Mouse (Mus musculus) left cerebral cortex, adult 8-10 months (tissue): ENCODE results near the gene Pram1. TPM values are rescaled to one million over a fixed set of nuclear protein-coding genes. Genes with fewer than 3 reads are reported as not detected.

ENCODE experiments used
- DNase-seq, 2 experiments: peaks; one replicate each; pipeline ENCODE4 v3.0.0; 2022; ENCODE audit warnings: low spot score in 2 of 2
- total RNA-seq, 4 experiments: library from RNA; stranded (reverse); gene quantifications; 2 replicates each; pipeline ENCODE4 v1.2.4; 2022

The Pram1 gene
- total RNA-seq, 4 experiments from 2014 or later, result 0.37 TPM; not detected in 3

DNA sequence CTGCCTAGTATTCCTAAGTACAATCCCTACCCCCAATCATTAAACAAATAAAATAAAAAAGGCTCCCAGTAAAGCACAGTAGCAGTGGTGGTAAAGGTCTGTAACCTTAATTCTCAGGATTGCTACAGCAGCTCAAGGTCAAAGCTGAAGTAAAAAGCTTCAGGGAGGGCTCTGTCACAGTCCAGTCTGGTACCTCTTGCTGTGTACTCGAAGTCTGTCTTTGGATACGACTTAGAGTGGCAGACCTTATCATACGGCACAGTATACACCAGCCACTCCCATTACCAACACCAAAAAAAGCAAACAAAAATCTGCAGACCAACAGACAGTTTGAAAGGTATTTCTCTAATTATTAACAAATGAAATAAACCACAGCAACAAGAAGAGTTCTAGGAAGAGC lies 29.0 kb downstream of the Pram1 start:
- no peak for DNase-seq

DNA sequence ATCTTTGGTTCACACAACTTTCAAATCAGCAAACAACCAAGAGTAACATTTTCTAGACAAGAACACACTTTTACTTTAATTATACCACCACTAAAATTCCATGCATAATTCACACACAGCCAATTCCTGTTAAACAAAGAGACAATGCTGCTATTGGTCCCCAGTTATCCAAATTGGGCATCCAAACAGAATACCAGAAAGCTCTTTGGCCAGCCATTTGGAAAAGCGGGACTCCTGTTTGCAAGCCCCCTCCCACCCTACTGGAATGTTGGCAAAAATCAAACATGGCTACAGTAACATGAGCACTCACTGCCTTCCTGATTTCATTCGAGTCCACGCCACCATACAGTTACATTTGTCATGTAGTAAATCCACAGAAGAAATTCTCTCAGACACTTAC lies 31.8 kb downstream of the Pram1 start:
- DNase-seq, result no peak

DNA sequence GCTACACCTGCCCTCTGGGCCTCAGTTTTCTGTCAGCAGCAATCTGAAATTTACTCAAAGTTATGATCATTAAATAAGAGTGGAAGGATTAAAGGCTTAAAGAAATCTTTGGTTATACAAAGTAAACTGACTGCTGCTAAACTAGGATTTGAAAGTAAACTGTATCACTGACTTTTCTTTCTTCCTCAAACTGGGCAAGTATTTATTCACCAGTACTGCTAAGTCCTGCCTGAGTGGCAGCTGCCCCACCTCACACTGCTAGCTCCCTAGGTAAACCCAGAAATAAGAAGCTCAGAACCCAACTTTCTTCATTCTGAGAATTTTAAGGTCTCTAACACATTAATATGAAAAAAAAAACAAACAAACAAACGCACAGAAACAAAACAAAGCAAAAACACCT lies 36.0 kb downstream of the Pram1 start:
- no peak for DNase-seq

DNA sequence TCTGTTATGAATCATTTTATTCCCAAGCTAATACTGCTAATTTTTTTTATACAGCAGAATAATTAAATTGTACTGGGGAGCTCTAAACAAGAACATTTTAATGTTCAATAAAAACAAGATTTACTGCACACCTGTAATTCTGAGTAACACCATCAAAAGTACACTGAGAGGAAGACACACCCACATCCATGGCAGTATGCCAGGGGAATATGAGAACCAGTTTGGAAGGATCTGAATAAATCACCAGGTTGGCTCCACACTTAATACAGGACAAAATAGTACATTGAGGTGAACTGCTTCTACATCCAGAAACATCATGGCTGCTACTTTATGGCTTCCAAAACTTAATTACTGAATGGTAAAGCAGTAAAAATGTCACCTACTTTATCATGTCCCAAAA lies 37.6 kb downstream of the Pram1 start:
- no peak for DNase-seq

DNA sequence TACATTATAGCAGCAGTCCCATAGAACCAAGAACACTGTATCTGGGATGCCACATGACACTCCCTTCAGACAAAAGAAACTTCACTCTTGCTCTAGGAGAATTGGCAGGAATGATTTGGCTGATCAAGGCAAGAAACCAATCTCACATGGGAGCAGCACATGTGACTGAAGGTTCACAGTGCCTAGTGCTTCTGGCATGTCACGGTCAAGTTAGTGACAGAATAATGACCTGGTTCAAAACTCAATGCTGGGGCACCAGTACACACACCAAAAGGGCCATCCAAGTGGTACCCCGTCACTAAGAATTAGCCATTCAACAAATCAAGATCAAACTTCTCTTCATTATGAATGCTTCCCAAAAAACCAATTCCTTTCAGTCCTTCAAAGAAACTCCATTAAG lies 38.2 kb downstream of the Pram1 start:
- DNase-seq, result no peak

DNA sequence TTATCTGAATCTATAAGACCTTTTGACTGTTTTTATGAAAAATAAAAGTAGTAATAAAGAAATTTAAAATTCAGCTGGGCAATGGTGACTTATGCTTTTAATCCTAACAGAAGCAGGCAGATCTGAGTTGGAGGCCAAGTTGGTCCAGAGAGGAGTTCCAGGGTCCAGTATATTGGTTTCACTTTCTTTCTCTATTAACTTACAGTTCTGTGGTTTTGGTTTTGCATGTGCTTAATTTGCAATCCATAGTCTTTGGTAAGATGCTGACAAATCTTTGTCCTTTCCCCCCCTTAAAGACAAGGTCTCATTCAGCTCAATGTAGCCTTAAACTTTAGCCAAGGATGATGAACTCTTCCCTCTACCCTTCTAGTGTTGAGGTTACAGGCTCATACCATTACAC lies 40.9 kb downstream of the Pram1 start:
- DNase-seq, result no peak

DNA sequence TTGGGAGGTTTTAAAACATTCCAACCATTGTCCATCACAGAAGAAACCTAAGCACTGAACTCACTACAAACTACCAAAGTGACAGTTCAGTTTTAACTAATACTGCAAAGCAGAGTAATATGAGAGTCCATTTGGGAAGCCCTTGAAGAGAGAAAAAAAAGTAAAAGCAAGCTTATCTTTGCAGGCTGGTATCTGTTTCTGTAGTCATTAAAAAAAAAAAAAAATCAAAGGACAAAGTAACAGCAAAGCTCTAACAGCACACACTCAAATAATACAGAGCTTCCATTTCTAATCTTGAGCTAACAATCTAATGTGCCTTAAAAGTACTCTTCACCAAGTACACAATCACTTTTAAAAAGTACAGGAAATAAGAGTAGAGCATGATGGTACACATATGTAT lies 43.9 kb downstream of the Pram1 start:
- DNase-seq, result no peak

DNA sequence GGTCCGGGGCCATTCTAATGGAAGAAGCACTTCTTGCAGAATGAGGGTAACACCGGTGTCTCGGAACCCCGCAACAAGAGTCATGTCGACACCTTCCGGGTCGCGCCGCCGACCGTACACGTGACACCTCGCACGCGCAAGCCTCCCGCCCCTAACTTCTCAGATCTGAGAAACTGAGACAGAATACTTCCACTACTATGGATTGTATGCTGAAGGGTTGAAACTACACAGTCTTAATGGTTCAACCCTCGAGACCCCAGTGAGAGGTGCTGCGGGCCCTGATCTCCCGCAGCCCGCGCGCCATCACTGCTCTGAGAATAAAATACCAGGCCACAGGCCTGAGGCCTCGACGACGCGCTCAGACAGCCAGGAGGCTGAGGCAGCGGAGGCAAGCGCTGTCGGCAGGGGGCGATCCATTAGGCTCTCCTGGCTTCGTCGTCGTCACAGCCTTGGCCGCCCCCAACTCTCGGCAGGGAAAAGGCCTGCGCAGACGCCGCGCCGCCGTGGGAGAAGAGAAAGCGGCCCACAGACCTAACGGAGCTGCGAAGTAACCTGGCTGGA lies 46.9 kb downstream of the Pram1 start:
- DNase-seq, result peak; percentile 50 to 62

DNA sequence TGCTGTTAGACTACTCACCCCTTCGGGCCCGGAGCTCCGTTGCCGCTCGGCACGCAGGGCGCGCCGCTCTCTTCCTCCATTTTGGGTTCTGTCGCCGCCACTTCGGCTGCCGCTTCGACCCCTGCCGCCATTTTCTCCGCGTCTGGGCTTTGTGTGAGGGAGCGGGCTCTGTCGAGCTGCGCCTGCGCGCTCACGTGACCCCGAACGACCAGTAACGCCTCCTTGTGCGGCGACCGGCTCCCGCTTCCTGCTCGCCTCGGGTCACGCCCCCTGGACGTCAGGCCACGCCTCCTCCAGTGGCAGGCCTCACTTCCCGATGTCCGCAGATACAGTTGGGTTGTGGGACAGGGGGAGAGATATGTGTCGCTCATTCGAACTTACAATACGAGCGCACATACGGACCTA lies 47.4 kb downstream of the Pram1 start:
- DNase-seq, result peak; percentile 87 to 97

DNA sequence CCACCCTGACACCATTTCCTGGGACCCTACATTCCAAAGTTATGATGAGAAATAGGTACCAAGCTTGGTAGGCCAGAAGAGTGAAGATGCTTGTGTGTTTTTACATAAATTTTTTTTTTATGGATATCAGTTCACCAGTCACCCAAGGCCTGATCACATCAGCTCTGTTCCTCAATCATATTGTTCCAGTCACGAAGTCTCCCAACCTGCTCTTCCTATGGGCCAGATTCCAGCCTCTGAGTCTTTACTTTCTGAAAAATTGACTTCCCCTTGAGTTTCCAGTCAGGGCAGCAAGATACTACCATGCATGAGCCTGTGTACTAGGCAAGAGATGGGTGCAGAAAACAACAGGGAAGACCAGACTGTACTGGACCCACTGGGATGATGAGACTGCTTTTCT lies 48.9 kb downstream of the Pram1 start, which contains the start of gene Hnrnpm:
TSS of gene Hnrnpm (minus strand) at position 101 of the 400 bp plus-strand sequence.
- no peak for DNase-seq

Other genes starting within 250 kb of the Pram1 start
- gene Zfp101, start 243.4 kb upstream of the Pram1 start, total RNA-seq, result 10 to 100 TPM; 14.4 to 19.5 (median 15.5) TPM
- gene Actl9, start 205.2 kb upstream of the Pram1 start, total RNA-seq, result not detected
- gene Adamts10, start 113.9 kb upstream of the Pram1 start, total RNA-seq, result 10 to 100 TPM; 21.2 to 29.5 (median 26.3) TPM
- gene Myo1f, start 82.3 kb upstream of the Pram1 start, total RNA-seq, result 1 to 10 TPM; 1.7 to 6.7 (median 3.8) TPM
- 10 to 100 TPM; 49.7 to 56.8 (median 52.8) TPM for gene Zfp414, start 9.0 kb upstream of the Pram1 start, total RNA-seq
- gene Hnrnpm, start 48.8 kb downstream of the Pram1 start, total RNA-seq, result 100 to 1,000 TPM in 3 of 4 experiments, 10 to 100 TPM in 1; 92.0 to 129 (median 113) TPM
- gene March2, start 80.6 kb downstream of the Pram1 start, total RNA-seq, result 10 to 100 TPM; 85.6 to 95.3 (median 89.9) TPM
- 100 to 1,000 TPM; 351 to 365 (median 357) TPM for gene Rab11b, start 122.5 kb downstream of the Pram1 start, total RNA-seq
- 1 to 10 TPM; 2.3 to 3.2 (median 2.5) TPM for gene Angptl4, start 143.8 kb downstream of the Pram1 start, total RNA-seq
- gene Kank3, start 172.5 kb downstream of the Pram1 start, total RNA-seq, result 10 to 100 TPM; 27.6 to 33.8 (median 31.5) TPM
- 100 to 1,000 TPM; 672 to 810 (median 775) TPM for gene Rps28, start 186.5 kb downstream of the Pram1 start, total RNA-seq
- 100 to 1,000 TPM; 193 to 206 (median 201) TPM for gene Ndufa7, start 186.5 kb downstream of the Pram1 start, total RNA-seq
- 10 to 100 TPM; 23.3 to 27.1 (median 24.8) TPM for gene Cd320, start 205.0 kb downstream of the Pram1 start, total RNA-seq
- not detected for gene Gm7029, start 235.8 kb downstream of the Pram1 start, total RNA-seq